Mouse (Mus musculus): Measurements from ENCODE around the gene Myrf. TPM values are rescaled to one million over a fixed set of nuclear protein-coding genes. Genes with fewer than 3 reads are reported as not detected.

Gene Myrf
- 2.4 and 5.1 TPM in 2 replicates for polyA plus RNA-seq (2021; fragmentation: Nextera tagmentation)
- long read RNA-seq, experiment 1, partial matches to known transcripts, result 3 of 6 reads
- long read RNA-seq, experiment 1, other reads (novel, unspliced or antisense), result 3 of 6 reads
- long read RNA-seq, experiment 2, partial matches to known transcripts, result 0 of 2 reads
- long read RNA-seq, experiment 2, other reads (novel, unspliced or antisense), result 2 of 2 reads

GRCm38 (mm10) chr19:10240654-10241305, at the start of gene Myrf:
Gene Myrf (minus strand): TSS chr19:10240748.

GRCm38 (mm10) chr19:10203848-10204615, 36.5 kb downstream of the Myrf start, which contains the start of the genes Tmem258 and Fen1:
Gene Tmem258 (plus strand): TSS chr19:10204014.
Gene Fen1 (minus strand): TSS chr19:10204169.

GRCm38 (mm10) chr19:10182670-10183298, 57.8 kb downstream of the Myrf start, which contains the start of gene Fads1:
Gene Fads1 (plus strand): TSS chr19:10182888.

Other genes with a start within 250 kb of the Myrf start
- 1.1 and 1.7 TPM in 2 replicates for gene Best1, start 239.1 kb downstream of the Myrf start, polyA plus RNA-seq (2021; fragmentation: Nextera tagmentation)
- 6.1 and 6.6 TPM in 2 replicates for gene Rab3il1, start 239.1 kb downstream of the Myrf start, polyA plus RNA-seq (2021; fragmentation: Nextera tagmentation)
- gene Fads3, start 199.2 kb downstream of the Myrf start, polyA plus RNA-seq (2021; fragmentation: Nextera tagmentation), result 5.5 and 22.2 TPM in 2 replicates
- gene Fads2, start 139.0 kb downstream of the Myrf start, polyA plus RNA-seq (2021; fragmentation: Nextera tagmentation), result 65.4 and 73.2 TPM in 2 replicates
- gene Fads1, start 57.9 kb downstream of the Myrf start, polyA plus RNA-seq (2021; fragmentation: Nextera tagmentation), result 148 and 175 TPM in 2 replicates
- 396 and 417 TPM in 2 replicates for gene Tmem258, start 36.7 kb downstream of the Myrf start, polyA plus RNA-seq (2021; fragmentation: Nextera tagmentation)
- 15.6 and 21.1 TPM in 2 replicates for gene Fen1, start 36.6 kb downstream of the Myrf start, polyA plus RNA-seq (2021; fragmentation: Nextera tagmentation)
- 23.7 and 46.8 TPM in 2 replicates for gene Dagla, start 64.1 kb upstream of the Myrf start, polyA plus RNA-seq (2021; fragmentation: Nextera tagmentation)
- 9.2 and 12.1 TPM in 2 replicates for gene Syt7, start 148.3 kb upstream of the Myrf start, polyA plus RNA-seq (2021; fragmentation: Nextera tagmentation)
- 2.9 and 3.6 TPM in 2 replicates for gene Lrrc10b, start 216.7 kb upstream of the Myrf start, polyA plus RNA-seq (2021; fragmentation: Nextera tagmentation)
- 0.77 and 0.99 TPM in 2 replicates for gene Ppp1r32, start 242.2 kb upstream of the Myrf start, polyA plus RNA-seq (2021; fragmentation: Nextera tagmentation)